31 mouse cellular contexts compared by ENCODE assay signal in the genomic region with DNA sequence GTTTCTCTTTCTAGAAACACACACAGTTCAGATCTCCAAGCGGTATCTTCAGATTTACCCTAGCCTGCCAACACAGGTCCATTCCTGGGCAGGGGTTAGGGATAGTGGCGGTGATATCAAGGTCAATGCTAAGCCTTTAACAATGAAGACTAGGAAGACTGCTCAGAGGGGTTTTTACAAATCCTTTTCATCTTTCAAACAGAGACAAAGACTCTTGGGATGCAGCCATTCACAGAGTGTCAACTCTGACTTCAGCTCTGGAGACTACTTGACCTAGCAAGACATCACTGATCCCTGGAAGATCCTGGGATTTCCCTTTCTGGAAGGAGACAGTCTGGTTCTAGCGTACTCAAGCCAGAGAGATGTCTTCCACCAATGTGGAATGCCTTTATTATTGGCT. TPM values are rescaled to one million over a fixed set of nuclear protein-coding genes. Genes with fewer than 3 reads are reported as not detected.
"Had no signal": no experiment of that assay in that cellular context is flagged by ENCODE, and none has a peak within 500 bp of the region (broad histone marks: within the 10 kb centered on the region; RNA-seq: fewer than 3 reads in every experiment).

No protein-coding gene starts in this region.

- DNase-seq: left cerebral cortex, postnatal 4 days; liver; liver, embryonic 13.5 days; liver, postnatal 0 days; lung, adult 18-20 months; lung, adult 2 months; lung, embryonic 14.5 days; lung, postnatal 10 days; lung, postnatal 14 days; lung, postnatal 36 days; lung, postnatal 4 days; midbrain, embryonic 14.5 days had no signal

- H3K27me3 ChIP-seq: limb, embryonic 12.5 days; limb, embryonic 13.5 days; limb, embryonic 15.5 days; liver, embryonic 12.5 days; liver, embryonic 13.5 days; liver, embryonic 15.5 days; lung, embryonic 15.5 days; megakaryocyte, embryonic 14.5 days; midbrain, embryonic 12.5 days; midbrain, embryonic 13.5 days; midbrain, embryonic 15.5 days; neural tube, embryonic 12.5 days had no signal

- H3K9ac ChIP-seq: limb, embryonic 12.5 days; limb, embryonic 13.5 days; limb, embryonic 15.5 days; liver, embryonic 12.5 days; liver, embryonic 13.5 days; liver, embryonic 14.5 days; liver, embryonic 15.5 days; liver, postnatal 0 days; lung, embryonic 14.5 days; lung, embryonic 15.5 days; midbrain, embryonic 12.5 days; midbrain, embryonic 13.5 days; midbrain, embryonic 15.5 days; neural tube, embryonic 12.5 days had no signal

- H3K4me1 ChIP-seq: limb, embryonic 12.5 days; limb, embryonic 13.5 days; limb, embryonic 15.5 days; liver, embryonic 12.5 days; liver, embryonic 13.5 days; liver, embryonic 15.5 days; lung, embryonic 15.5 days; megakaryocyte, embryonic 14.5 days; midbrain, embryonic 12.5 days; midbrain, embryonic 13.5 days; midbrain, embryonic 15.5 days; neural tube, embryonic 12.5 days had no signal

- H3K4me3 ChIP-seq: limb, embryonic 10.5 days; limb, embryonic 12.5 days; limb, embryonic 13.5 days; limb, embryonic 15.5 days; liver, embryonic 12.5 days; liver, embryonic 13.5 days; liver, embryonic 15.5 days; lung, embryonic 15.5 days; midbrain, embryonic 10.5 days; midbrain, embryonic 12.5 days; midbrain, embryonic 13.5 days; midbrain, embryonic 15.5 days; myocyte; neural tube, embryonic 12.5 days had no signal

- H3K36me3 ChIP-seq: limb, embryonic 10.5 days; limb, embryonic 12.5 days; limb, embryonic 13.5 days; limb, embryonic 15.5 days; liver, embryonic 12.5 days; liver, embryonic 13.5 days; liver, embryonic 15.5 days; lung, embryonic 15.5 days; midbrain, embryonic 10.5 days; midbrain, embryonic 12.5 days; midbrain, embryonic 13.5 days; midbrain, embryonic 15.5 days; neural tube, embryonic 12.5 days had no signal

- H3K27ac ChIP-seq: limb, embryonic 10.5 days; limb, embryonic 12.5 days; limb, embryonic 13.5 days; limb, embryonic 15.5 days; liver, embryonic 12.5 days; liver, embryonic 13.5 days; liver, embryonic 14.5 days; liver, embryonic 15.5 days; lung, embryonic 15.5 days; macrophage; midbrain, embryonic 10.5 days; midbrain, embryonic 12.5 days; midbrain, embryonic 13.5 days; midbrain, embryonic 15.5 days; neural tube, embryonic 12.5 days had no signal

RNA-seq across cellular contexts. Expression of a gene that starts 21.9 kb away (rescaled TPM):
- total RNA-seq: megakaryocyte, adult 5-6 weeks; megakaryocyte-erythroid progenitor cell, adult 5-6 weeks; monocyte, adult 5-6 weeks had no signal
